In the genomic region with DNA sequence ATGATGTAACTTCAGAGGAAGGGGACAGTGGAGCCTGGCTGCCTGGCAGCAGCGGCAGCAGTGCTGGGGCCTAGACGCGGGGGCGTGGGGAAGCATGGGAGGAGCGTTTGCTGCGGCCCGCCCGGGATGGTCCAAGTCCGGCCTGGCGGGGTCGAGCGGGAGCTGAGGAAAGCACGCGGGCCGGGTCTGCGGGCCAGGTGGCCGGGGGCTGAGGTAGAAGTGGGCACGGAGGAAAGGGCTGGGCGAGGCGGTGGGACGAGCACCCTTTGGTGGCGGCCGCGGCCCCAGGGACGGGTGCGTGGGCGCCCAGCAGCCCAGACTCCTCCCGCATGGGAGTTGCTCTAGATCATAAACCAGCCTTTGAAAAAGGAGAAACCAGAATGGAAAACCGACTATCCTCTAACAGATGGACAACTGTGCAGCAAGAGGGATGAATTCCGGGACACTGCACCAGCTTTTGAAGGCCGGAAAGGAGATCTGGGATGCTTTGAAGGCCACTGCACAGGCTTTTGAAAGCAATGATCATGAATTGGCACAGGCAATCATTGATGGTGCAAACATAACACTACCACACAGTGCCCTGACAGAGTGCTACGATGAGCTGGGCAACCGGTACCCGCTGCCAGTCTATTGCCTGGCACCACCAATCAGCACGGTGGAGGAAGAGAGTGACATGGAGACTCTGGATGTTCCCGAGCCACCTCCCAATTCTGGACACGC, we compare ENCODE assay signal across 8 mouse cellular contexts. TPM values are rescaled to one million over a fixed set of nuclear protein-coding genes. Genes with fewer than 3 reads are reported as not detected.
DNase-seq lines count a peak whose midpoint lies in the region; ATAC-seq and TF ChIP-seq lines count a peak whose summit lies in the region.

No protein-coding gene starts in this region.

- peak; percentile 50 for DNase-seq in urinary bladder, postnatal 14 days (ENCODE audit: low spot score)
- no peak for DNase-seq in urinary bladder, adult 18-20 months (ENCODE audit: low spot score in 2 of 2)
- DNase-seq in cerebellum, adult 9-11 months: peak; percentile 37
- DNase-seq in gastrocnemius, postnatal 10 days: peak; percentile 57
- peak; percentile 68 for DNase-seq in hindbrain, postnatal 0 days (ENCODE audit: low spot score)
- peak; percentile 65 for DNase-seq in yolk sac, embryonic 10.5 days (ENCODE audit: low spot score)

- H3K36me3 ChIP-seq in hindbrain, postnatal 0 days (ENCODE audit: insufficient read depth, low read length): peaks cover 9% of the 10 kb centered on the region
- peaks cover 7% of the 10 kb centered on the region for H3K36me3 ChIP-seq in liver, embryonic 12.5 days

- peak; percentile 91 for ATAC-seq in hindbrain, postnatal 0 days
- ATAC-seq in liver, embryonic 12.5 days: peak; percentile 81
- ATAC-seq in monocyte, adult 5-6 weeks (replicated peaks; ENCODE audit: insufficient number of reproducible peaks, low FRiP score, low TSS enrichment, poor library complexity, severe bottlenecking): 0 out of 2 replicates have a peak, but pooled peaks have one; percentile 27

- no peaks in the 10 kb centered on the region for H3K9me3 ChIP-seq in hindbrain, postnatal 0 days (ENCODE audit: low read length)
- no peaks in the 10 kb centered on the region for H3K9me3 ChIP-seq in liver, embryonic 12.5 days (replicated peaks)

- H3K4me1 ChIP-seq in hindbrain, postnatal 0 days (ENCODE audit: insufficient read depth, low read length): no peaks in the 10 kb centered on the region
- H3K4me1 ChIP-seq in liver, embryonic 12.5 days: peaks cover 18% of the 10 kb centered on the region

- H3K4me2 ChIP-seq in hindbrain, postnatal 0 days (ENCODE audit: low read depth, low read length): peak overlapping the region; percentile 60
- peak overlapping the region; percentile 84 for H3K4me2 ChIP-seq in liver, embryonic 12.5 days

- TF ChIP-seq CTCF in hindbrain, postnatal 0 days (IDR thresholded peaks at IDR 0.05; ENCODE audit: low read depth): no peak

- H3K27ac ChIP-seq in hindbrain, postnatal 0 days: peak overlapping the region; percentile 75
- H3K27ac ChIP-seq in liver, embryonic 12.5 days: peak overlapping the region; percentile 32; the same call in 1 of the 2 replicates

- H3K4me3 ChIP-seq in hindbrain, postnatal 0 days (ENCODE audit: low read length): peak overlapping the region; percentile 26
- peak overlapping the region; percentile 58 for H3K4me3 ChIP-seq in liver, embryonic 12.5 days

- 27% methylated on average over 33 of the region's 37 CpGs for WGBS in hindbrain, postnatal 0 days
- 28% methylated on average over 34 of the region's 37 CpGs for WGBS in liver, embryonic 12.5 days (ENCODE audit: insufficient replicate concordance)

- H3K27me3 ChIP-seq in hindbrain, postnatal 0 days (ENCODE audit: insufficient read depth, low read length): no peaks in the 10 kb centered on the region
- no peaks in the 10 kb centered on the region for H3K27me3 ChIP-seq in liver, embryonic 12.5 days (replicated peaks)

- peak overlapping the region; percentile 50 for H3K9ac ChIP-seq in hindbrain, postnatal 0 days (replicated peaks; ENCODE audit: low read length)
- H3K9ac ChIP-seq in liver, embryonic 12.5 days: peak overlapping the region; percentile 70

RNA-seq across cellular contexts. Expression of a gene that starts 12.0 kb away (rescaled TPM):
- 1 to 10 TPM in 1 of 2 experiments, under 1 TPM in 1; 0.89 to 1.3 TPM for total RNA-seq in gastrocnemius, postnatal 10 days (2021)
- 0.47 TPM in 1 of 2 replicates, not detected in the other for total RNA-seq in hindbrain, postnatal 0 days (2014; rRNA removed)
- 0.25 and 0.26 TPM in 2 replicates for polyA plus RNA-seq in hindbrain, postnatal 0 days (2015; fragmentation: Nextera tagmentation; extraction: Ambion mirVana)
- polyA plus RNA-seq in liver, embryonic 12.5 days (2016; fragmentation: Nextera tagmentation; extraction: Ambion mirVana): not detected in 2 replicates
- total RNA-seq in monocyte, adult 5-6 weeks (2017): not detected in 3 replicates

RNA-seq across cellular contexts. Expression of a gene that starts 58.6 kb away (rescaled TPM):
- total RNA-seq in gastrocnemius, postnatal 10 days (2021): 10 to 100 TPM; 75.8 to 85.4 TPM
- 273 and 312 TPM in 2 replicates for total RNA-seq in hindbrain, postnatal 0 days (2014; rRNA removed)
- polyA plus RNA-seq in hindbrain, postnatal 0 days (2015; fragmentation: Nextera tagmentation; extraction: Ambion mirVana): 231 and 241 TPM in 2 replicates
- 104 and 110 TPM in 2 replicates for polyA plus RNA-seq in liver, embryonic 12.5 days (2016; fragmentation: Nextera tagmentation; extraction: Ambion mirVana)
- 49.1 to 62.7 TPM (median 62.4 TPM) in 3 replicates for total RNA-seq in monocyte, adult 5-6 weeks (2017)

Comparison
In these comparisons a context has a peak if more than half of its experiments do, and no peak if none do; other contexts are left out.
1. DNase-seq: peak in urinary bladder, postnatal 14 days (single experiment), cerebellum, adult 9-11 months (single experiment), gastrocnemius, postnatal 10 days (single experiment), hindbrain, postnatal 0 days (single experiment) and yolk sac, embryonic 10.5 days (single experiment); none in urinary bladder, adult 18-20 months (0 of 2).
2. ATAC-seq: peak in every context shown above with its lines; median percentile 91 in hindbrain, postnatal 0 days; 81 in liver, embryonic 12.5 days; 27 in monocyte, adult 5-6 weeks.